Mouse (Mus musculus) stomach, embryonic 14.5 days (tissue): ENCODE results near the gene Farsa. TPM values are rescaled to one million over a fixed set of nuclear protein-coding genes. Genes with fewer than 3 reads are reported as not detected.
"Not testable (repeated sequence)": the region's sequence is repeated elsewhere in the genome, so short reads cannot be mapped to it uniquely, and the experiment has no call there.

Source experiments
- ATAC-seq: fragments of 200-750 bp; cut with Nextera tagmentation; 2 replicates; pipeline ENCODE4 v1.8.0; 2017; ENCODE audit warnings: low read depth, moderate TSS enrichment; ENCODE audit not compliant: insufficient number of reproducible peaks, insufficient read depth, low FRiP score
- H3K27ac ChIP-seq: fragments of 300-500 bp; sonication (generic); 2 replicates; pipeline ENCODE4 v1.5.1; 2014; ENCODE audit warnings: mild to moderate bottlenecking, low read length, moderate library complexity, mixed read lengths
- H3K27me3 ChIP-seq: fragments of 300-500 bp; sonication (generic); 2 replicates; pipeline ENCODE4 v1.6.1; 2014; ENCODE audit warnings: low read length, control low read depth, mixed read lengths; ENCODE audit not compliant: control insufficient read depth, insufficient read depth
- H3K36me3 ChIP-seq: fragments of 300-500 bp; sonication (generic); 2 replicates; pipeline ENCODE4 v1.6.1; 2014; ENCODE audit warnings: mild to moderate bottlenecking, control low read depth, low read length, moderate library complexity, mixed read lengths; ENCODE audit not compliant: control insufficient read depth, insufficient read depth
- H3K4me1 ChIP-seq: fragments of 300-500 bp; sonication (generic); 2 replicates; pipeline ENCODE4 v1.6.1; 2014; ENCODE audit warnings: low read length, control low read depth, mixed read lengths; ENCODE audit not compliant: control insufficient read depth, insufficient read depth
- H3K4me2 ChIP-seq: fragments of 300-500 bp; sonication (generic); replicated peaks from 2 replicates; pipeline ENCODE4 v1.6.1; 2014; ENCODE audit warnings: low read depth, low read length, control low read depth
- H3K4me3 ChIP-seq: fragments of 300-500 bp; sonication (generic); 2 replicates; pipeline ENCODE4 v1.5.1; 2014; ENCODE audit warnings: low read depth, low read length, control low read depth
- H3K9ac ChIP-seq: fragments of 300-500 bp; sonication (generic); replicated peaks from 2 replicates; pipeline ENCODE4 v1.6.1; 2014; ENCODE audit warnings: low read depth, mild to moderate bottlenecking, control low read depth, low read length, moderate library complexity, mixed read lengths
- H3K9me3 ChIP-seq: fragments of 300-500 bp; sonication (generic); 2 replicates; pipeline ENCODE4 v1.6.1; 2016; ENCODE audit warnings: low read depth, low read length, control low read depth; ENCODE audit not compliant: control insufficient read depth
- WGBS: fragments of 180-500 bp; shearing (Covaris S2); extraction: QIAGEN DNeasy Blood & Tissue Kit; methylation state at CpG from one replicate; pipeline ENCODE4 v1.1.7; 2014; 5-methylcytosine and 5-hydroxymethylcytosine counted together
- polyA plus RNA-seq: library from polyadenylated mRNA; unstranded; fragments of >200 nt; fragmentation: Nextera tagmentation; extraction: Ambion mirVana; gene quantifications from 2 replicates; pipeline ENCODE4 v1.2.1, GENCODE M21; 2014

The Farsa gene
- polyA plus RNA-seq, 1 experiment from 2014 or later, result 88.9 TPM

DNA sequence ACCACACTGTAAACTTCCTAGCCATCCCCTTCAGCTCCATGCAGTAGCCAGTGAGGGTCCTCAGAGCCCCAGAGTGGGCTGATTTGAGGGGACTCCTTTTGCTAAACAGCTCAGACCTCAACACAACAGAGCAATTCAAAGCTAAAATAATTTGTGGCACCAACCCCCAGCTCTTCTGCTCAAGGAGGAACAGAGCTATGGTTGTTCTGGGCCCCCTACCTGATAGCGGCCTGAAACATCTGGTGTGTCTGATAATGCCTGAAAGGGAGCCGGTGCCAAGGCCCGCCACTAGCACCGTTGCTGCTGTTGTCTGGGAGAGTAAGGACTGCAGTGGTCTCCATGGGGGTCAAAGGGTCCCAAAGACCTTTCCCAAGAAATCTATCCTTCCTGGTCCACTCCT is 44.3 kb downstream of the Farsa start:
- Histone ChIP-seq H3K27ac (no peak overlapping the region), H3K4me3 (no peak overlapping the region), H3K27me3 (no peaks in the 10 kb centered on the region), H3K9ac (no peak overlapping the region), H3K4me1 (no peaks in the 10 kb centered on the region), H3K36me3 (no peaks in the 10 kb centered on the region), H3K4me2 (no peak overlapping the region), H3K9me3 (no peaks in the 10 kb centered on the region)
- 49% methylated on average over 4 of the region's 4 CpGs for WGBS
- ATAC-seq, result no peak

DNA sequence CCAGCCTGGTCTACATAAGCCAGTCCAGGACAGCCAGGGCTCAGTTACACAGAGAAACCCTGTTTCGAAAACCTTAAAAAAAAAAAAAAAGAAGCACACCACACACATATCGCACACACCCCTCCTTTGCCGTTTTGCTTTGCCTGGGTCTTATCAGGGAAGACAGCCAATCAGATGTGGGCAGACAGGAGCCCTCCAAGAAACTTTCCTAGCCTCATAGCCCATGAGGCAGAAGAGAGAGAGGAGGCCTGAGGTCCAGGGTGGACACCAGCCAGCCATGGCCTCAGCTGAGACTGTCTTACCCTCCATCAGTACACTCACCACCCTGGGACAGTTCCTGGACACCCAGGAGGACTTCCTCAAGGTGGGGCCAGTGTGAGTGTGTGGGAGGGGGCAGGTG is 45.0 kb downstream of the Farsa start, which contains the start of gene Klf1:
Klf1 (plus strand) TSS at position 177 of the 400 bp plus-strand sequence.
- H3K36me3 ChIP-seq, result no peaks in the 10 kb centered on the region
- H3K27me3 ChIP-seq, result no peaks in the 10 kb centered on the region
- WGBS, result 70% methylated on average over 3 of the region's 3 CpGs
- H3K9me3 ChIP-seq, result no peaks in the 10 kb centered on the region
- H3K9ac ChIP-seq, result peak within 1 kb of the TSS; percentile 71
- no peak for ATAC-seq
- peak within 1 kb of the TSS; percentile 69; the same call in 1 of the 2 replicates for H3K27ac ChIP-seq
- H3K4me1 ChIP-seq, result no peaks in the 10 kb centered on the region
- peak within 1 kb of the TSS; percentile 93 for H3K4me2 ChIP-seq
- peak within 1 kb of the TSS; percentile 63 for H3K4me3 ChIP-seq

DNA sequence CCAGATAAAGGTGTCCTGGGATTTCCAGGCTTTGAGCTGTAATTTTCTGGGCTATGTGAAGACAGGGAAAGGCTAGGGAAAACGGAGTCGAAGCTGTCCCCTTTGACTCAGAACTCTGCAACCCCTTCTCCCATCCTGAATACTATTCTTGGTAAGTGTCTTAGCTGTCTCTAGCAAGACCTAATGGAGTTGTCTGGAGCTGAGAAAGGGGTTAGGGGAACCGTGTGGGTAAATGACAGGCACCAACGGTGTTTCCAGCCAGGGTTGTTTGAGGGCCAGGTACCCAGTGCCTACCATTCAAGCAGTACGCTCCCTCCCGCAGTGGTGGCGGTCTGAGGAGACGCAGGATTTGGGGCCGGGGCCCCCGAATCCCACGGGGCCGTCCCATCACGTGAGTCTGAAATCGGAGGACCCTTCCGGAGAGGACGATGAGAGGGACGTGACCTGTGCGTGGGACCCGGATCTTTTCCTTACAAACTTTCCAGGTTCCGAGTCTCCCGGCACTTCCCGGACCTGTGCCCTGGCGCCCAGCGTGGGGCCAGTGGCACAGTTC is 45.7 kb downstream of the Farsa start:
- ATAC-seq, result no peak; the same call in 1 of the 2 replicates
- H3K4me3 ChIP-seq, result peak overlapping the region; percentile 63
- no peaks in the 10 kb centered on the region for H3K9me3 ChIP-seq

DNA sequence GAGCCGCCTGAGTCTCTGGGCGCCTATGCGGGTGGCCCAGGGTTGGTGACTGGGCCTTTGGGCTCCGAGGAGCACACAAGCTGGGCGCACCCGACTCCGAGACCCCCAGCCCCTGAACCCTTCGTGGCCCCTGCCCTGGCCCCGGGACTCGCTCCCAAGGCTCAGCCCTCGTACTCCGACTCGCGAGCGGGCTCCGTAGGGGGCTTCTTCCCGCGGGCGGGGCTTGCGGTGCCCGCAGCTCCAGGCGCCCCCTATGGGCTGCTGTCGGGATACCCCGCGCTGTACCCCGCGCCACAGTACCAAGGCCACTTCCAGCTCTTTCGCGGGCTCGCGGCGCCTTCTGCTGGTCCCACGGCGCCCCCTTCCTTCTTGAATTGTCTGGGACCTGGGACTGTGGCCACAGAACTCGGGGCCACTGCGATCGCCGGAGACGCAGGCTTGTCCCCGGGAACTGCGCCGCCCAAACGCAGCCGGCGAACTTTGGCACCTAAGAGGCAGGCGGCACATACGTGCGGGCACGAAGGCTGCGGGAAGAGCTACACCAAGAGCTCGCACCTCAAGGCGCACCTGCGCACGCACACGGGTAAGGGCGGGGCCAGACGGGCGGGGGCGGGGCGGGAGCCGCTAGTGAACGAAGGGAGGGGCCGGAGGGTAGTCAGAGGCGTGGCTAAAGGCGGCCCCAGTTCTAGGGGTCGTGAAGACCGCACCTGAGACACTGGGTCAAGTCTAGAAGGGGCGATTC is 46.3 kb downstream of the Farsa start:
- no peaks in the 10 kb centered on the region for H3K9me3 ChIP-seq
- peak; percentile 90 for ATAC-seq

More for the DNA sequence above, 45.7 kb downstream of the Farsa start:
- H3K4me2 ChIP-seq, result peak overlapping the region; percentile 93
- no peaks in the 10 kb centered on the region for H3K4me1 ChIP-seq
- H3K27me3 ChIP-seq, result no peaks in the 10 kb centered on the region
- peak overlapping the region; percentile 71 for H3K9ac ChIP-seq
- H3K36me3 ChIP-seq, result no peaks in the 10 kb centered on the region
- WGBS, result 4% methylated on average over 24 of the region's 24 CpGs
- peak overlapping the region; percentile 69; the same call in 1 of the 2 replicates for H3K27ac ChIP-seq

DNA sequence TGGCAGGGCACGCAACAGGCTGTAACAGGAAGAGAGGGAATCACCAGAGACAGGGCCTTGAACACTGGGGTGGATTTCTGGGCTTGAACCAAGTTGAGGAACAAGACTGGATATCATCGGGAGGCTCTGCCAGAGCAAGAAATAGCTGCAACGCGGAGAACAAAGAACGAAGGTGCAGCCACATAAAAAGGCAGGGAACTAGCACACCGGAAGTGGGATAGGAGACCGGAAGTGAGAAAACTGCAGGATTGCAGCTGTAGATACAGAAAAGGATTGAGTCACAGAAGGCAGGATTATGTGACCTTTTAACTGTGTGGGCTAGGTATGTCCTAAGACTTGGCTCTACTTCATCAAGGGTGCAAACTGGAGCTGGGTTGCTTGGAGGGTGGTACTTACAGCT is 47.6 kb downstream of the Farsa start:
- no peak overlapping the region for H3K4me3 ChIP-seq
- WGBS, result 89% methylated on average over 7 of the region's 7 CpGs
- H3K4me1 ChIP-seq, result no peaks in the 10 kb centered on the region; the same call in 1 of the 2 replicates

More for the DNA sequence above, 46.3 kb downstream of the Farsa start:
- H3K27me3 ChIP-seq, result no peaks in the 10 kb centered on the region
- H3K36me3 ChIP-seq, result no peaks in the 10 kb centered on the region
- H3K4me3 ChIP-seq, result peak overlapping the region; percentile 63
- H3K27ac ChIP-seq, result peak overlapping the region; percentile 69
- no peaks in the 10 kb centered on the region for H3K4me1 ChIP-seq
- peak overlapping the region; percentile 93 for H3K4me2 ChIP-seq
- H3K9ac ChIP-seq, result peak overlapping the region; percentile 71
- WGBS, result under 1% methylated on average over 68 of the region's 68 CpGs

DNA sequence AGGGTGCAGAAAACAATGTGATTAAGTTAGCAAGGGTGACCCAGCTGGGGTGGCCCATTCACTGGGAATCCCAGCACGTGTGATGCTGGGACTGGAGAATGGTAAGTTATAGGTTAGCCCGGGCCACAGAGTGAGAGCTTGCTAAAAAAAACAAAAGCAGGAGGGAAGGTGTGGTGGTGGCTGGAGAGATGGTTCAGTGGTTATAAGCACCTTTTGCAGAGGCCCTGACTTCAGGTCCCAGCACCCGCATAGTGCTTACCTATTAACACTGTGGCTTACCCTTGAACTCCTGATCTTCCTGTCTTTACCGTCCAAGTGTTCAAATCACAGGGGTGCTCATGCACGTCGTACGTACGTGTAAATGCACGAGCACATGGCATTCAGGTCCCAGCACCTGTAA is 50.2 kb downstream of the Farsa start:
- H3K9me3 ChIP-seq, result no peaks in the 10 kb centered on the region
- H3K27ac ChIP-seq, result no peak overlapping the region
- no peak overlapping the region for H3K9ac ChIP-seq
- no peaks in the 10 kb centered on the region for H3K36me3 ChIP-seq
- H3K4me2 ChIP-seq, result no peak overlapping the region
- ATAC-seq, result no peak
- H3K4me1 ChIP-seq, result no peaks in the 10 kb centered on the region; the same call in 1 of the 2 replicates
- H3K27me3 ChIP-seq, result peaks cover 7% of the 10 kb centered on the region
- H3K4me3 ChIP-seq, result no peak overlapping the region
- 90% methylated on average over 9 of the region's 9 CpGs for WGBS

More for the DNA sequence above, 47.6 kb downstream of the Farsa start:
- Histone ChIP-seq H3K4me2 (no peak overlapping the region), H3K9ac (no peak overlapping the region), H3K36me3 (no peaks in the 10 kb centered on the region), H3K27me3 (no peaks in the 10 kb centered on the region), H3K9me3 (no peaks in the 10 kb centered on the region), H3K27ac (no peak overlapping the region)
- ATAC-seq, result no peak

DNA sequence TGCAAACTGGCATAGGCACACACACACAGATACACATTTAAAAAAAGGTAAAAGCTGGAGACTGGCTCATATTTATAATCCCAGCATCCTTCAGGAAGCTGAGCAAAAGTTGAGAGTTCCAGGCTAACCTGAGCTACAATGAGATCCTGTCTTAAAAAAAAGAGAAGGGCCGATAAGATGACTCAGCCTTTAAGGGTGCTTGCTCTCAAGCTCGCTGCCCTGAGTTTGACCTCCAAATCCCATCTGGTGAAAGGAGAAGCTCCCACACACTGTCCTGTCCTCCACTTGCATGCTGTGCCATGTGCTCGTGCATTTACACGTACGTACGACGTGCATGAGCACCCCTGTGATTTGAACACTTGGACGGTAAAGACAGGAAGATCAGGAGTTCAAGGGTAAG is 50.7 kb downstream of the Farsa start:
- Histone ChIP-seq H3K9me3 (no peaks in the 10 kb centered on the region), H3K27me3 (peaks cover 12% of the 10 kb centered on the region), H3K4me3 (no peak overlapping the region), H3K4me2 (no peak overlapping the region), H3K36me3 (no peaks in the 10 kb centered on the region), H3K27ac (no peak overlapping the region), H3K9ac (no peak overlapping the region), H3K4me1 (no peaks in the 10 kb centered on the region; the same call in 1 of the 2 replicates)
- ATAC-seq, result no peak
- WGBS, result 76% methylated on average over 8 of the region's 8 CpGs

DNA sequence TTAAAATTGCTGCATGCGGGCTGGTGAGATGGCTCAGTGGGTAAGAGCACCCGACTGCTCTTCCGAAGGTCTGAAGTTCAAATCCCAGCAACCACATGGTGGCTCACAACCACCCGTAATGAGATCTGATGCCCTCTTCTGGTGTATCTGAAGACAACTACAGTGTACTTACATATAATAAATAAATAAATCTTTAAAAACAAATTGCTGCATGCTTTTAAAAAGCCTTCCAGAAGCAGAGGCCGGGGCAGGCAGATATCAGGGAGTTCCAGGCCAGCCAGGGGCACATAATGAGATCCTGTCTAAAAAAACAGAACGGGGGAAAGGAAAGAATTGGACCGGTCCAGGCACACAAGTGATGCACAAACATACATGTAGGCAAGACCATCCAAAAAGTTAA is 51.2 kb downstream of the Farsa start:
- H3K27me3 ChIP-seq, result peaks cover 17% of the 10 kb centered on the region
- H3K9me3 ChIP-seq, ATAC-seq, H3K27ac ChIP-seq, H3K9ac ChIP-seq, H3K4me1 ChIP-seq, H3K36me3 ChIP-seq: not testable (repeated sequence)
- WGBS, result 27% methylated on average over 6 of the region's 7 CpGs
- peak overlapping the region; percentile 84 for H3K4me2 ChIP-seq
- H3K4me3 ChIP-seq, result peak overlapping the region; percentile 43
